Mouse (Mus musculus) lung, postnatal 36 days (tissue): ENCODE data around the gene Tmc1.

Source experiments
- DNase-seq: peaks from one replicate; pipeline ENCODE4 v3.0.0; 2022; ENCODE audit warnings: mixed read lengths

Tmc1 gene

GRCm38 (mm10) chr19:20953874-20954273 lies at the start of gene Tmc1:
Tmc1 (minus strand) TSS chr19:20954202.
- DNase-seq: no peak

- DNase-seq: no peak
These were observed 47.5 kb upstream of the Tmc1 start for GRCm38 (mm10) chr19:21001552-21001951.

GRCm38 (mm10) chr19:20979244-20979643 lies 25.2 kb upstream of the Tmc1 start:
- no peak for DNase-seq

GRCm38 (mm10) chr19:20978148-20978547 lies 24.1 kb upstream of the Tmc1 start:
- DNase-seq: no peak

- no peak for DNase-seq
These were observed 17.9 kb upstream of the Tmc1 start for GRCm38 (mm10) chr19:20971926-20972325.

GRCm38 (mm10) chr19:20954815-20955214 lies 813 bp upstream of the Tmc1 start:
- DNase-seq: no peak

GRCm38 (mm10) chr19:20944446-20944845 lies 9.6 kb downstream of the Tmc1 start:
- no peak for DNase-seq

GRCm38 (mm10) chr19:20924282-20924681 lies 29.7 kb downstream of the Tmc1 start:
- no peak for DNase-seq

GRCm38 (mm10) chr19:20923336-20924211 lies 30.4 kb downstream of the Tmc1 start:
- no peak for DNase-seq

GRCm38 (mm10) chr19:20918241-20918640 lies 35.8 kb downstream of the Tmc1 start:
- no peak for DNase-seq

GRCm38 (mm10) chr19:20915151-20915550 lies 38.9 kb downstream of the Tmc1 start:
- no peak for DNase-seq

GRCm38 (mm10) chr19:20910356-20910755 lies 43.6 kb downstream of the Tmc1 start:
- DNase-seq: no peak

GRCm38 (mm10) chr19:20881205-20881604 lies 72.8 kb downstream of the Tmc1 start:
- no peak for DNase-seq

- DNase-seq: no peak
These were observed 78.1 kb downstream of the Tmc1 start for GRCm38 (mm10) chr19:20875881-20876280.

GRCm38 (mm10) chr19:20861779-20862178 lies 92.2 kb downstream of the Tmc1 start:
- DNase-seq: no peak

GRCm38 (mm10) chr19:20860270-20860669 lies 93.7 kb downstream of the Tmc1 start:
- no peak for DNase-seq

- DNase-seq: no peak
These were observed 96.2 kb downstream of the Tmc1 start for GRCm38 (mm10) chr19:20857819-20858218.

GRCm38 (mm10) chr19:20848906-20849305 lies 105.1 kb downstream of the Tmc1 start:
- no peak for DNase-seq

- DNase-seq: no peak
These were observed 106.4 kb downstream of the Tmc1 start for GRCm38 (mm10) chr19:20847476-20848073.

- no peak for DNase-seq
These were observed 116.6 kb downstream of the Tmc1 start for GRCm38 (mm10) chr19:20837422-20837821.

GRCm38 (mm10) chr19:20836055-20836845 lies 117.8 kb downstream of the Tmc1 start:
- peak; percentile 13 for DNase-seq

- no peak for DNase-seq
These were observed 119.1 kb downstream of the Tmc1 start for GRCm38 (mm10) chr19:20834895-20835294.

- DNase-seq: no peak
These were observed 154.5 kb downstream of the Tmc1 start for GRCm38 (mm10) chr19:20799460-20799859.
